Mouse (Mus musculus) bone marrow, adult 2 months (tissue): ENCODE results near the gene Nek6.

Source experiments
- CTCF ChIP-seq: fragments of 200-500 bp; IDR thresholded peaks from 2 replicates; pipeline ENCODE4 v1.5.1; 2011; ENCODE audit warnings: low read length, control low read depth; ENCODE audit not compliant: control insufficient read depth, insufficient read depth
- POLR2A ChIP-seq: fragments of 200-500 bp; IDR thresholded peaks from 2 replicates; pipeline ENCODE4 v1.6.1; 2011; ENCODE audit warnings: low read depth, mild to moderate bottlenecking, control low read depth, low read length, borderline replicate concordance; ENCODE audit not compliant: control insufficient read depth

- TF ChIP-seq POLR2A (no peak), CTCF (no peak)
Observed at GRCm38 (mm10) chr2:38594874-38595273, 83.4 kb downstream of the Nek6 start.
